Mouse (Mus musculus) large intestine, adult 2 months (tissue): ENCODE measurements around the gene Strip2. TPM values are rescaled to one million over a fixed set of nuclear protein-coding genes. Genes with fewer than 3 reads are reported as not detected.

ENCODE experiments used
- DNase-seq: peaks from one replicate; pipeline ENCODE4 v3.0.0-alpha.2; 2012; ENCODE audit warnings: low read depth, low spot score
- WGBS: fragments of 180-500 bp; shearing (Covaris S2); methylation state at CpG from one replicate; pipeline ENCODE4 v1.1.7; 2018; 5-methylcytosine and 5-hydroxymethylcytosine counted together
- polyA plus RNA-seq: library from polyadenylated mRNA; depleted of rRNA; stranded (reverse); fragments of >200 nt; gene quantifications from 2 replicates; pipeline ENCODE4 v1.2.3, GENCODE M21; 2012; rRNA removed

Strip2 gene
- 0.58 and 1.7 TPM in 2 replicates for polyA plus RNA-seq

- peak; percentile 67 for DNase-seq
- WGBS: under 1% methylated on average over 67 of the region's 67 CpGs
Measured at GRCm38 (mm10) chr6:29916530-29917382, at the start of gene Strip2. Gene Strip2, plus strand, starts transcription at chr6:29917012.

- no peak for DNase-seq
- WGBS: 77% methylated on average over 2 of the region's 2 CpGs
Measured at GRCm38 (mm10) chr6:29868341-29868895, 48.4 kb upstream of the Strip2 start.

GRCm38 (mm10) chr6:29873654-29874053, 43.2 kb upstream of the Strip2 start:
- WGBS: 70% methylated on average over 2 of the region's 2 CpGs
- no peak for DNase-seq

- no peak for DNase-seq
- WGBS: 90% methylated on average over 5 of the region's 5 CpGs
Measured at GRCm38 (mm10) chr6:29875576-29875975, 41.2 kb upstream of the Strip2 start.

- DNase-seq: no peak
- WGBS: 84% methylated on average over 4 of the region's 4 CpGs
Measured at GRCm38 (mm10) chr6:29876782-29877181, 40.0 kb upstream of the Strip2 start.

- no peak for DNase-seq
Measured at GRCm38 (mm10) chr6:29879579-29879978, 37.2 kb upstream of the Strip2 start.

- DNase-seq: no peak
- WGBS: 90% methylated on average over 3 of the region's 3 CpGs
Measured at GRCm38 (mm10) chr6:29880796-29881195, 36.0 kb upstream of the Strip2 start.

GRCm38 (mm10) chr6:29881936-29882335, 34.9 kb upstream of the Strip2 start:
- no peak for DNase-seq
- WGBS: 60% methylated on average over 2 of the region's 2 CpGs

- no peak for DNase-seq
- 62% methylated on average over 6 of the region's 6 CpGs for WGBS
Measured at GRCm38 (mm10) chr6:29882870-29883269, 33.9 kb upstream of the Strip2 start.

- 83% methylated on average over 11 of the region's 11 CpGs for WGBS
- DNase-seq: no peak
Measured at GRCm38 (mm10) chr6:29891151-29891550, 25.7 kb upstream of the Strip2 start.

- no peak for DNase-seq
- 88% methylated on average over 3 of the region's 3 CpGs for WGBS
Measured at GRCm38 (mm10) chr6:29896976-29897375, 19.8 kb upstream of the Strip2 start.

GRCm38 (mm10) chr6:29901450-29901849, 15.4 kb upstream of the Strip2 start:
- 97% methylated on average over 1 of the region's 1 CpGs for whole genome bisulfite sequencing
- DNase-seq: no peak

GRCm38 (mm10) chr6:29902256-29902655, 14.6 kb upstream of the Strip2 start:
- WGBS: 78% methylated on average over 2 of the region's 2 CpGs
- no peak for DNase-seq

GRCm38 (mm10) chr6:29903343-29903914, 13.4 kb upstream of the Strip2 start:
- 94% methylated on average over 3 of the region's 3 CpGs for WGBS
- DNase-seq: no peak

- WGBS: 74% methylated on average over 3 of the region's 3 CpGs
- no peak for DNase-seq
Measured at GRCm38 (mm10) chr6:29904281-29904680, 12.5 kb upstream of the Strip2 start.

GRCm38 (mm10) chr6:29910631-29911030, 6.2 kb upstream of the Strip2 start:
- WGBS: 90% methylated on average over 3 of the region's 3 CpGs
- no peak for DNase-seq

GRCm38 (mm10) chr6:29913673-29914072, 3.1 kb upstream of the Strip2 start:
- 25% methylated on average over 1 of the region's 1 CpGs for WGBS

GRCm38 (mm10) chr6:29914136-29914535, 2.7 kb upstream of the Strip2 start:
- no peak for DNase-seq

More at GRCm38 (mm10) chr6:29913673-29914072, 3.1 kb upstream of the Strip2 start:
- no peak for DNase-seq

GRCm38 (mm10) chr6:29915836-29916235, 976 bp upstream of the Strip2 start:
- DNase-seq: no peak
- WGBS: 26% methylated on average over 9 of the region's 9 CpGs

GRCm38 (mm10) chr6:29917383-29917720, 540 bp downstream of the Strip2 start:
- WGBS: under 1% methylated on average over 21 of the region's 21 CpGs
- DNase-seq: no peak

- WGBS: 66% methylated on average over 4 of the region's 4 CpGs
- no peak for DNase-seq
Measured at GRCm38 (mm10) chr6:29917947-29918346, 1.1 kb downstream of the Strip2 start.
